Mouse (Mus musculus) frontal cortex, adult (tissue): ENCODE data around the gene Slc35e3.

Experiments used
- ATAC-seq: cut with Nextera tagmentation; 2 replicates; pipeline ENCODE4 v1.9.2; 2017; ENCODE audit warnings: mild to moderate bottlenecking, moderate library complexity, mixed read lengths; ENCODE audit not compliant: low TSS enrichment

Gene Slc35e3

GRCm38 (mm10) chr10:117685171-117685848 lies 60.9 kb downstream of the Slc35e3 start:
- ATAC-seq: no peak

- no peak for ATAC-seq
Measured at GRCm38 (mm10) chr10:117684298-117685170, 61.6 kb downstream of the Slc35e3 start.

GRCm38 (mm10) chr10:117683734-117684037 lies 62.5 kb downstream of the Slc35e3 start:
- no peak for ATAC-seq
